Mouse (Mus musculus) forebrain, embryonic 14.5 days (tissue): ENCODE measurements around the gene Adcy3. TPM values are rescaled to one million over a fixed set of nuclear protein-coding genes. Genes with fewer than 3 reads are reported as not detected.

Experiments used
- ATAC-seq: fragments of 200-750 bp; cut with Nextera tagmentation; 2 replicates; pipeline ENCODE4 v1.8.0; 2017; ENCODE audit warnings: mild to moderate bottlenecking, moderate library complexity
- DNase-seq: peaks from one replicate; pipeline ENCODE4 v3.0.0-alpha.2; 2015; ENCODE audit warnings: low spot score
- H3K27ac ChIP-seq: fragments of 300-500 bp; sonication (generic); 2 replicates; pipeline ENCODE4 v1.5.1; 2014; ENCODE audit warnings: low read depth, mild to moderate bottlenecking, control low read depth, low read length, moderate library complexity
- H3K27me3 ChIP-seq: fragments of 300-500 bp; sonication (generic); replicated peaks from 2 replicates; pipeline ENCODE4 v1.6.1; 2014; ENCODE audit warnings: low read length, control low read depth, mixed read lengths; ENCODE audit not compliant: control insufficient read depth, insufficient read depth
- H3K36me3 ChIP-seq: fragments of 300-500 bp; sonication (generic); 2 replicates; pipeline ENCODE4 v1.6.1; 2014; ENCODE audit warnings: low read length, control low read depth; ENCODE audit not compliant: control insufficient read depth, insufficient read depth
- H3K4me1 ChIP-seq: fragments of 300-500 bp; sonication (generic); 2 replicates; pipeline ENCODE4 v1.6.1; 2014; ENCODE audit warnings: antibody characterized with exemption, low read length, control low read depth; ENCODE audit not compliant: control insufficient read depth, insufficient read depth
- H3K4me2 ChIP-seq: fragments of 300-500 bp; sonication (generic); 2 replicates; pipeline ENCODE4 v1.6.1; 2014; ENCODE audit warnings: mild to moderate bottlenecking, control low read depth, low read length
- H3K4me3 ChIP-seq: fragments of 300-500 bp; sonication (generic); 2 replicates; pipeline ENCODE4 v1.5.1; 2014; ENCODE audit warnings: low read depth, low read length, control low read depth
- H3K9ac ChIP-seq: fragments of 300-500 bp; sonication (generic); 2 replicates; pipeline ENCODE4 v1.6.1; 2014; ENCODE audit warnings: mild to moderate bottlenecking, low read length, control low read depth, moderate library complexity
- H3K9me3 ChIP-seq: fragments of 300-500 bp; sonication (generic); replicated peaks from 2 replicates; pipeline ENCODE4 v1.6.1; 2016; ENCODE audit warnings: low read length, control low read depth, mixed read lengths; ENCODE audit not compliant: control insufficient read depth
- WGBS: fragments of 180-500 bp; shearing (Covaris S2); extraction: QIAGEN DNeasy Blood & Tissue Kit; methylation state at CpG from one replicate; pipeline ENCODE4 v1.1.7; 2014; 5-methylcytosine and 5-hydroxymethylcytosine counted together
- polyA plus RNA-seq: library from polyadenylated mRNA; unstranded; fragments of >200 nt; fragmentation: Nextera tagmentation; extraction: Ambion mirVana; gene quantifications from 2 replicates; pipeline ENCODE4 v1.2.1, GENCODE M21; 2014

Gene Adcy3
- polyA plus RNA-seq, 1 experiment from 2014 or later = 5.3 TPM

DNA sequence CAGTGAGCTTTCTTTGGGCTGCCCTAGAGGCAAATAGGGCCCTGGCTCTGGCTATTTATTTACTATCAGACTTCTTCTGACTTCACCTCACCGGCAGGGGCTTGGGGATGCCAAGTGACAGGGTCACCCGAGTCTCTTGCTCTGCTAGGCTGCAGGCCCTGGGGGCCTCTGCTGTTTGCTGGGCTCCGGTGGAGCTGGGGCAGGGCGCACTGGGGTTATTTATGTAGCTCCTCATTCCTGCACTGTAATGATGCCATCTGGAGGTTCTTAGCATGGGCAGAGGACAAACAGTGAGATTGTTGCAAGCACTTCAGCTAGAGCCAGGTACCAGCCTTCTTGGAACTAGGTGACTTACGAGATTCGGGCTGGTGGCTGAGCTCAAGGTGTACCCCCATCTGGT lies 59.6 kb downstream of the Adcy3 start:
- Histone ChIP-seq H3K36me3 (peaks cover 5% of the 10 kb centered on the region; the same call in 1 of the 2 replicates), H3K4me3 (no peak overlapping the region), H3K4me1 (0 out of 2 replicates have a peak, but pooled peaks cover 4% of the 10 kb centered on the region), H3K9ac (no peak overlapping the region), H3K27ac (no peak overlapping the region), H3K4me2 (no peak overlapping the region), H3K9me3 (no peaks in the 10 kb centered on the region), H3K27me3 (no peaks in the 10 kb centered on the region)
- DNase-seq = no peak
- ATAC-seq = no peak
- 89% methylated on average over 6 of the region's 6 CpGs for WGBS

DNA sequence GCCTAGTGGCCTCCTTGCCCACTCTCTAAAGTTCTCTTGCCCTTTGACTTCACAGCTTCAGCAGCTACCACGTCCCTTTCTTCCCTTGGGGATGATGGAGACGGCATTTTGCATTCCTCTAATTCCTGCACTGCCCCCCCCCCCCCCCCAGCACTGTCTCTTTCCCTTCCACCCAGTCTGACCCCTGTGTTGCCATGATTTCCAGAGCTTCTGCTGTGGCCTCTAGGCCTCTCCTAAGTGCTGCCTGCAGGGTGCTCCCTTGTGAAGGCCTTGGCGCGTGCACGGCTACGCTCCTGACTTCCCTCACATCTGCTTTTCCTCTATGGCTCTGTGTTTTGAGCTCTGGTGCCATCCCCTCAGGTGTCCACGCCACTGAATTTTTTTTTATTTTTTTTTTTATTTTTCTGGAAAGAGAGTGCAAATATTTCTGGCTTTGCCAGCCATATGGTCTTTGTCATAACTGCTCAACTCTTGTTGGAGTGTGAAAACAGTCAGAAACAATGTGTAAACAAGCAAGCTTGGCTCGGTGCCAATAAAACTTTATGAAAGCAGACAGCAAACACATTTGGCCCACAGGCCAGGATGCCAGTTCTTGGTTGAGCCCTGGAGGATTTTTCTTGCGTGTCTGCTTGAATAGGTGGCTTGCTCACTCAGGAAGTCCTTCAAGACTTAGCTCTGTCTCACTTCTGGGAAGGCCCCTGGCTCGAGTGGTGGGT lies 60.3 kb downstream of the Adcy3 start:
- no peak overlapping the region for H3K9ac ChIP-seq
- 0 out of 2 replicates have a peak, but pooled peaks cover 3% of the 10 kb centered on the region for H3K4me1 ChIP-seq
- H3K4me2 ChIP-seq = no peak overlapping the region
- no peaks in the 10 kb centered on the region for H3K27me3 ChIP-seq
- H3K27ac ChIP-seq = no peak overlapping the region
- no peak overlapping the region for H3K4me3 ChIP-seq
- no peaks in the 10 kb centered on the region for H3K9me3 ChIP-seq
- ATAC-seq = no peak
- 75% methylated on average over 10 of the region's 10 CpGs for WGBS
- peak; percentile 45 for DNase-seq
- peaks cover 10% of the 10 kb centered on the region; the same call in 1 of the 2 replicates for H3K36me3 ChIP-seq

DNA sequence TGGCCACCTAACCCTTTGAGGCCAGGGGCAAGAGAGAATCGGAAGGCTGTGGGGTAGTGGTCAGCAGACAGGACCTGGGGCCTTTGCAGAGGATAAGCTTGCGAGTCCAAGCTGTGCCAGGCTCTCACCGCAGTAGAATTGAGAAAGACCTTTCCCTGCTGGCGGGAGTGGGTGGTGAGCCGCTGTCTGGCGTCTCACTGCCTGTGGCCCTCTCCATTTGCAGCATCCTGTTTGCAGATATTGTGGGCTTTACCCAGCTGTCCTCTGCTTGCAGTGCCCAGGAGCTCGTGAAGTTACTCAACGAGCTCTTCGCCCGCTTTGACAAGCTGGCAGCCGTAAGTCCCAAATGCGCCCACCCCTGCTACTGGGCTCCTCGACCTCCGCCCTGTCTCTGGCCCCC lies 61.7 kb downstream of the Adcy3 start:
- H3K9ac ChIP-seq = no peak overlapping the region
- no peak overlapping the region for H3K27ac ChIP-seq
- no peaks in the 10 kb centered on the region for H3K9me3 ChIP-seq
- ATAC-seq (no peak), DNase-seq (no peak)
- no peak overlapping the region for H3K4me2 ChIP-seq
- no peaks in the 10 kb centered on the region for H3K27me3 ChIP-seq
- H3K4me3 ChIP-seq = no peak overlapping the region
- H3K4me1 ChIP-seq = no peaks in the 10 kb centered on the region
- H3K36me3 ChIP-seq = peaks cover 24% of the 10 kb centered on the region; the same call in 1 of the 2 replicates
- 93% methylated on average over 14 of the region's 14 CpGs for WGBS

DNA sequence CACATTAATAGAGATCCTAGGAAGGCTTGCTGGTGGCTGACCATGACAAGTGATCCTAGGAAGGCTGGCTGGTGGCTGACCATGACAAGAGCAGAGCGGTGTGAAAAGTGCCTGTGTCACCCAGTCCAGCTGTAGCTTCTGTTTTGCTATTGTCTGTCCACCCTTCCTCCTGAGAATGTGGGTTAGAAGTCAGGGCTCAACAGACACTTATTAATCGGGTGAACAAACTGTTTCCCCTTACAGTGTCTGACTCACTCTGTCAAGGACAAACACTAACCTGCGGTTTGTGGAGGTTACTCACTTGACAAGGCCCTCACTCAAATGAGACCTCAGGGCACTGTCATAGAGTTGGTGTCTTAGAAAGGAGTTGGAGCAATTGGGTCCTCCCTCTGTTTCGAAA lies 65.8 kb downstream of the Adcy3 start:
- Histone ChIP-seq H3K27ac (no peak overlapping the region), H3K4me3 (no peak overlapping the region), H3K9ac (no peak overlapping the region), H3K4me2 (no peak overlapping the region), H3K27me3 (no peaks in the 10 kb centered on the region), H3K9me3 (no peaks in the 10 kb centered on the region), H3K36me3 (peaks cover 24% of the 10 kb centered on the region; the same call in 1 of the 2 replicates), H3K4me1 (no peaks in the 10 kb centered on the region)
- ATAC-seq = no peak
- DNase-seq = no peak
- 90% methylated on average over 4 of the region's 4 CpGs for WGBS

DNA sequence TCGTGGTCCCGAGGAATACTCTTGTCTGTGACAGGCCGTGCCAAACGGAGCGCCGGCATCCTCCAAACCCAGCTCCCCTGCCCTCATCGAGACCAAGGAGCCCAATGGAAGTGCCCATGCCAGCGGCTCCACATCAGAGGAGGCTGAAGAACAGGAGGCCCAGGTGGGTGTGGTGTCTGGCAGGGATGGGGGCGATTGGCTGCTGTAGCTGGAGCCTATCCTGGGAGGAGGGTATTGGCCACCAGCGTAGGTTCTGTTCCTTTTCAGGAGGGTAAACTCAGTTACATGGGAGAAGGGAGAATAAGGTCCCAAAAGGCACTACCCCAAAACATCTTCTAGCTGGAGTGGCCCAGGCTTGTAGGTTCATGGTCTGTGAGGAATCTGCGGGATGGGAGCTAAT lies 66.4 kb downstream of the Adcy3 start:
- no peaks in the 10 kb centered on the region for H3K27me3 ChIP-seq
- ATAC-seq (no peak), DNase-seq (no peak)
- H3K4me2 ChIP-seq = no peak overlapping the region
- no peaks in the 10 kb centered on the region for H3K4me1 ChIP-seq
- H3K9ac ChIP-seq = no peak overlapping the region
- no peaks in the 10 kb centered on the region for H3K9me3 ChIP-seq
- WGBS = 94% methylated on average over 11 of the region's 11 CpGs
- no peak overlapping the region for H3K4me3 ChIP-seq
- H3K27ac ChIP-seq = no peak overlapping the region
- peaks cover 24% of the 10 kb centered on the region; the same call in 1 of the 2 replicates for H3K36me3 ChIP-seq

DNA sequence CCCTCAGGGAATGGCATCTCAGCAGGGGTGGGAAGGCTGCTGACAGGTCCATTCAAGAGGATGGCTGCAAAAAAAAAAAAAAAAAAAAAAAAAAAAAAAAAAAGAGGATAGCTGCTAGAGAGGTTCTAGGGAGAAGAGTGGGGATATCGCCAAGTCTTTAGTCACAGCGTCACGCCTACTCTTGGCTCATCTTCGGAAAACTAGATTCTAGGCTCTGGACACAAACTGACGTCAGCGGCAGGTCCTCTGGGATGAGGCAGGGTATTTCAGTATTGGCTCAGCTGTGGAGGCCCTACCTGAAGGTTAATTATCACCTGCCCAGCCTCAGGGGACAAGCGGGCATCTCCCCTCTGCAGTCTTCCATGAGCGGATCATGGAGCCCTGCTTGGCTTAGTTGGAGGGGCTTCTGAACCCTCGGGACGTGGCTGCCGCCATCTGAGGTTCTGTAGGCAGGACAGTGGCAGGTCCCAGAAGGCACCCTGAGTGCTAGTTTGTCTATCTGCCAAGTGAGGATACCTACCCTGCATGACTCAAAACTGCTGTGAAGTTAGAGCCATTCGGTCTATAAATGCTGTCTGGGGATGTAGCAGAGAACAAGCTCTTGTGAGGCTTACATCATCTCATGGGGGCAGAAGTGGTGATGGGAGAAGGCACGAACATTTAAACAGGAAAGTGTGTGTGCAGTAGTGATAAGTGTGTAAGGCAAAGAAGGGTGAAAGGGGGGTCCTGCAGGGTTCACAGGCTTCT lies 68.7 kb downstream of the Adcy3 start:
- 90% methylated on average over 13 of the region's 13 CpGs for WGBS
- Histone ChIP-seq H3K9ac (no peak overlapping the region), H3K36me3 (peaks cover 39% of the 10 kb centered on the region), H3K4me3 (no peak overlapping the region), H3K27me3 (no peaks in the 10 kb centered on the region), H3K9me3 (no peaks in the 10 kb centered on the region), H3K4me1 (no peaks in the 10 kb centered on the region), H3K4me2 (no peak overlapping the region), H3K27ac (no peak overlapping the region)
- DNase-seq (no peak), ATAC-seq (no peak)

DNA sequence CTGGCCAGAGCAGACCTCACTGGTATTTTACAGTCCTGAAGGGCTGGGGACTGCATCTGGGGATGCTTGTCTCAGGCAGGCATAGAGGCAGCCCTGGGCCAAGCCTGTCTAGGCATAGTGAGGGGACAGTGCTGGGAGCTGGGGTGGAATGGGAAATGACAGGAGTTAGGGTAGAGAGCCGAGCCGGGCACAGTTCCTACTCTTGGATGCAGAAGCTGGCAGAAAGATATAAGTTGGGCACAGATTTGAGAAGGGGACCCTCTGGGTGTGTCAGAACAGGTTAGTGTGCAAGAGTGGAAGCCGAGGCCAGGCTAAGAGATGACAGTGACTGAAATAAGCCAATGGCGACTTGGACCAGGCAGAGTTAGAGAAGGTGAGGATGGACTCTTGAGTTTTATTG lies 69.3 kb downstream of the Adcy3 start:
- WGBS = 93% methylated on average over 4 of the region's 4 CpGs
- H3K36me3 ChIP-seq = peaks cover 43% of the 10 kb centered on the region

DNA sequence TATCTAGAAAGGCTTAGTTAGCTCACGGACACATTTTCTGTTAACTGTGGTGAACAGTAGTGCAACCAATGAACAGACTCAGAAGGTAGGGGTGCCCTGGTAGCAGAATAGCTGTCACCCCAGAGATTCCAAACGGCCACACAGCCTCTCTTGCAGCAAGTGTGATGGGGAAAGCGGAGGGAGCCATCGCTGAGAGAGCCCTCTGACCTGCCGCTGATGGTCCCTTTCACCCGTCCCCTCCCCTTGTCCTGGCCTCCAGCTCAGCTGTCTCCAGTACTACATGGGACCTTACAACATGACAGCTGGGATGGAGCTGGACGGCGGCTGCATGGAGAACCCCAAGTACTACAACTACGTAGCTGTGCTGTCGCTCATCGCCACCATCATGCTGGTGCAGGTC lies 73.2 kb downstream of the Adcy3 start:
- 95% methylated on average over 11 of the region's 11 CpGs for WGBS
- no peaks in the 10 kb centered on the region for H3K9me3 ChIP-seq

More for the DNA sequence above, 69.3 kb downstream of the Adcy3 start:
- H3K27me3 ChIP-seq = no peaks in the 10 kb centered on the region
- H3K4me2 ChIP-seq = no peak overlapping the region
- no peak overlapping the region for H3K4me3 ChIP-seq
- no peaks in the 10 kb centered on the region for H3K9me3 ChIP-seq
- no peak overlapping the region for H3K27ac ChIP-seq
- no peak for DNase-seq
- no peak overlapping the region for H3K9ac ChIP-seq
- no peak for ATAC-seq
- H3K4me1 ChIP-seq = no peaks in the 10 kb centered on the region

More for the DNA sequence above, 73.2 kb downstream of the Adcy3 start:
- Histone ChIP-seq H3K27me3 (no peaks in the 10 kb centered on the region), H3K9ac (no peak overlapping the region), H3K36me3 (peaks cover 42% of the 10 kb centered on the region), H3K4me1 (no peaks in the 10 kb centered on the region), H3K4me3 (no peak overlapping the region), H3K27ac (no peak overlapping the region), H3K4me2 (no peak overlapping the region)
- DNase-seq (no peak), ATAC-seq (no peak)
